Mouse (Mus musculus) spleen, adult 2 months (tissue): ENCODE measurements around the gene Lhfp.

Source experiments
- CTCF ChIP-seq: fragments of 200-500 bp; IDR thresholded peaks from 2 replicates; pipeline ENCODE4 v1.5.1; 2011; ENCODE audit warnings: mild to moderate bottlenecking, inconsistent platforms; ENCODE audit not compliant: insufficient read depth, insufficient read length, insufficient replicate concordance; ENCODE audit errors: extremely low read depth
- POLR2A ChIP-seq: fragments of 200-500 bp; IDR thresholded peaks from 2 replicates; pipeline ENCODE4 v1.6.1; 2011; ENCODE audit warnings: low read depth, low read length, inconsistent platforms

GRCm38 (mm10) chr3:53185439-53185838, 144.1 kb downstream of the Lhfp start:
- TF ChIP-seq POLR2A (no peak), CTCF (no peak)
